Mouse (Mus musculus): ENCODE data around the gene Cldn18. TPM values are rescaled to one million over a fixed set of nuclear protein-coding genes. Genes with fewer than 3 reads are reported as not detected.
A peak's percentile ranks its signal among the peaks of the same experiment; 100 is the strongest.

The Cldn18 gene
- total RNA-seq, 1 experiment = 0.09 TPM

DNA sequence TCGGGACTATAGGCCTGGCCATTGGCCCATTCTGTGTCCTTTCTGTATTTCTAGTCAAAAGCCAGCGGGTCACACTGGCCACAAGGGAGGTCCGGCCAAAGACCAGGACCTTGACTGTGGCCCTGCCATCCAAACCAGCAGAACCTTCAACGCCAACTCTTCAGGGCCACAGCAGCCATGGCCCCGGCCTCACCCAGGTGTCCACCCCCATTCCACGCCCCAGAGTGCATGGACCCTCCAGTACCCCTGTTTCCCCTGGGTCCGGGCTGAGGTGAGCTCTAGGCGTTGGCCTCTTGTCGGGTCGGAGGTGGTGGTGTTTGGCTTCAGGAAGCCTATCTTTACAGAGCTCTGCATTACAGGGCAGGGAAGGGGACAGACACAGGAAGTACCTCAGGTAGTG, 54.2 kb downstream of the Cldn18 start:
- H3K27ac ChIP-seq (ENCODE audit: insufficient read depth, low read depth, low read length, poor library complexity, severe bottlenecking) = no peak overlapping the region
- no peak for DNase-seq (ENCODE audit: low read depth, low spot score)
- no peak overlapping the region for H3K9ac ChIP-seq (ENCODE audit: insufficient read depth, low read depth, low read length, poor library complexity, severe bottlenecking)
- no peaks in the 10 kb centered on the region; the same call in 1 of the 2 replicates for H3K36me3 ChIP-seq (ENCODE audit: control insufficient read depth, insufficient read depth, low read length, poor library complexity, severe bottlenecking)
- H3K4me1 ChIP-seq (ENCODE audit: control insufficient read depth in 2 of 2, insufficient read depth in 2 of 2, low read length in 2 of 2, poor library complexity in 1 of 2) = peaks cover 4 to 9% of the 10 kb centered on the region in 2 experiments; a peak in 2 of 4 replicates
- in situ Hi-C loops (cut with MboI; ENCODE audit: low sequenced_read_pairs in 2 of 2, unreplicated experiment in 2 of 2) = no loop called here
- no peak overlapping the region for H3K4me3 ChIP-seq (ENCODE audit: insufficient read depth in 1 of 2, low read depth in 1 of 2, low read length in 2 of 2, poor library complexity in 1 of 2, severe bottlenecking in 1 of 2)
- no peaks in the 10 kb centered on the region for H3K9me3 ChIP-seq (ENCODE audit: control insufficient read depth, insufficient read depth, low read depth, low read length)
- TF ChIP-seq ZNF384 (IDR thresholded peaks at IDR 0.05; ENCODE audit: low read depth, low read length) = no peak
- no peak for TF ChIP-seq HCFC1 (IDR thresholded peaks at IDR 0.05; ENCODE audit: borderline replicate concordance, insufficient read depth, low read length)
- TF ChIP-seq CHD2 (IDR thresholded peaks at IDR 0.05; ENCODE audit: low read depth, low read length) = no peak
- TF ChIP-seq ZC3H11A (IDR thresholded peaks at IDR 0.05; ENCODE audit: borderline replicate concordance, low read depth, low read length) = no peak
- TF ChIP-seq MAFK (IDR thresholded peaks at IDR 0.05; ENCODE audit: insufficient read depth, low read depth, low read length) = no peak

DNA sequence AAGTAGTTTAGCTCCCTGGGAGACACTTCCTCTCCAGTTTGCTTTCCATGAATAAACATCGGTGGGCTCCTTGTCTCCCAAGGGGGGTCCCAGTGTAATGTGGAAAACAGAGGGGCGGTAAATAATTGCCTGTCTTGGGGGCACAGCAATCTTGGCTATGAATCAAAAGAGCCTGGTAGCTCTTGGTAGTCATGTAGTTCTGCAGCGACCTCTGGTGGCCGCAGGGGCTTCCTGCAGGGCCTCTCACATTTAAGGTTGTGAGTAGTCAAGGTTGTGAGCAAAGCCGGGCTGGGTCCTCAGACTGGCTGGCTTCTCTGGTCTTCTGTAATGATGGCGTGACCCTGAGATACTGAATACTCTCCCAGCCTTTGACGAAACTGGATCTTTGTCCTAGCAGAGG, 54.7 kb downstream of the Cldn18 start:
- Histone ChIP-seq H3K27ac (ENCODE audit: insufficient read depth, low read depth, low read length, poor library complexity, severe bottlenecking) (no peak overlapping the region), H3K9me3 (ENCODE audit: control insufficient read depth, insufficient read depth, low read depth, low read length) (no peaks in the 10 kb centered on the region), H3K4me3 (ENCODE audit: insufficient read depth in 1 of 2, low read depth in 1 of 2, low read length in 2 of 2, poor library complexity in 1 of 2, severe bottlenecking in 1 of 2) (no peak overlapping the region), H3K9ac (ENCODE audit: insufficient read depth, low read depth, low read length, poor library complexity, severe bottlenecking) (no peak overlapping the region), H3K4me1 (ENCODE audit: control insufficient read depth in 2 of 2, insufficient read depth in 2 of 2, low read length in 2 of 2, poor library complexity in 1 of 2) (peaks cover 4 to 9% of the 10 kb centered on the region in 2 experiments; a peak in 2 of 4 replicates), H3K36me3 (ENCODE audit: control insufficient read depth, insufficient read depth, low read length, poor library complexity, severe bottlenecking) (no peaks in the 10 kb centered on the region; the same call in 1 of the 2 replicates)
- TF ChIP-seq ZNF384 (IDR thresholded peaks at IDR 0.05; ENCODE audit: low read depth, low read length) (no peak), ZC3H11A (IDR thresholded peaks at IDR 0.05; ENCODE audit: borderline replicate concordance, low read depth, low read length) (peak; percentile 85; the same call in 1 of the 2 replicates)
- in situ Hi-C loops (cut with MboI; ENCODE audit: low sequenced_read_pairs in 2 of 2, unreplicated experiment in 2 of 2) = no loop called here
- peak; percentile 68 for DNase-seq (ENCODE audit: low read depth, low spot score)

DNA sequence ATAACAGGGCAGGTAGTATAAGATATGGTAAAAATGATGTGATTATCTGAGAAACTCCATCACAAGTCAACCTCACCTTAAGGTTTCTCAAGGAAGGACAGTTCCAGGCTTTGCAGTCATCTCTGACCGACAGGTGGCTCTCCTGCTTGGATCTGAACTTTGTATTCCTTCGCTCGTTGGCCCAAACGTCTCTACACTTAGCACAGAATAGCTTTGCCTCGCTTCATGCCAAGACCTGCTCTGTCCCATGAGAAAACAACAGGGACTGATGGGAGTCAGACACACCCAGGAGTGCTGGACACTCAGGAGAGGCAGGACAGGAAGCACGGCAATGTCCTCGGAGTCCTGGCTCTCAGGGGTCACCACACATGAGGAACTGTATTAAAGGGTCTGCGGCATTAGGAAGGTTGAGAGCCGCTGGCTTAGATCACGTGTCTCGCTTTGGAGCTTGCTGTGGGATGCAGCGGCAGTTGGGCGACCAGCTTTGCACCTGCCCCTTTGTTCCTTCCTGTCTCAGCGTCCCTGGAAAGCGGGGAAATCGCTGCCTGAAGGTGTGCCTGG, 55.4 kb downstream of the Cldn18 start:
- no peak for DNase-seq (ENCODE audit: low read depth, low spot score)
- Histone ChIP-seq H3K36me3 (ENCODE audit: control insufficient read depth, insufficient read depth, low read length, poor library complexity, severe bottlenecking) (no peaks in the 10 kb centered on the region; the same call in 1 of the 2 replicates), H3K4me3 (ENCODE audit: insufficient read depth in 1 of 2, low read depth in 1 of 2, low read length in 2 of 2, poor library complexity in 1 of 2, severe bottlenecking in 1 of 2) (no peak overlapping the region), H3K4me1 (ENCODE audit: control insufficient read depth in 2 of 2, insufficient read depth in 2 of 2, low read length in 2 of 2, poor library complexity in 1 of 2) (peaks cover 4 to 9% of the 10 kb centered on the region in 2 experiments; a peak in 2 of 4 replicates), H3K9me3 (ENCODE audit: control insufficient read depth, insufficient read depth, low read depth, low read length) (no peaks in the 10 kb centered on the region), H3K27ac (ENCODE audit: insufficient read depth, low read depth, low read length, poor library complexity, severe bottlenecking) (no peak overlapping the region), H3K9ac (ENCODE audit: insufficient read depth, low read depth, low read length, poor library complexity, severe bottlenecking) (no peak overlapping the region)
- in situ Hi-C loops (cut with MboI; ENCODE audit: low sequenced_read_pairs in 2 of 2, unreplicated experiment in 2 of 2) = no loop called here
- TF ChIP-seq ZNF384 (IDR thresholded peaks at IDR 0.05; ENCODE audit: low read depth, low read length) (no peak), HCFC1 (IDR thresholded peaks at IDR 0.05; ENCODE audit: borderline replicate concordance, insufficient read depth, low read length) (no peak), CHD2 (IDR thresholded peaks at IDR 0.05; ENCODE audit: low read depth, low read length) (no peak), MAFK (IDR thresholded peaks at IDR 0.05; ENCODE audit: insufficient read depth, low read depth, low read length) (no peak), ZC3H11A (IDR thresholded peaks at IDR 0.05; ENCODE audit: borderline replicate concordance, low read depth, low read length) (no peak)

DNA sequence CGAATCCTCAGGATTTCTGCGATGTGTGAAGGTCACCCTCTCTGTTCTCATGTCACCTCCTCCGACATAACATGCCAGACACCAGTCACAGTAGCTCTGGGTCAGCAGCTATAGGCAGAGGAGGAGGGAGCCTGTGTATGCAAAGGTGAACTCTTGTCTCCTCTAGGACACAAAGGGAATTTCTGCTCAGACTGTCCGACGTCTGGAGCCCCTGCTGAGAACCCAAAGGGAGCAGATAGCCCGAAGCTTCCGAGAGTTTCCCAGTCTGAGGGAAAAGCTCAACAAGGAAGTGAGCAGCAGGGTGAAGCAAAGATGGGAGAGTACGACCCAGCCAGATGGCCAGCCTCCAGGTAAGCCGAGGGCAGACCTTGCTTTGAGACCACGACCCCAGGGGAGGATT, 56.3 kb downstream of the Cldn18 start:
- in situ Hi-C loops (cut with MboI; ENCODE audit: low sequenced_read_pairs in 2 of 2, unreplicated experiment in 2 of 2) = no loop called here
- Histone ChIP-seq H3K4me1 (ENCODE audit: control insufficient read depth in 2 of 2, insufficient read depth in 2 of 2, low read length in 2 of 2, poor library complexity in 1 of 2) (peaks cover 4 to 9% of the 10 kb centered on the region in 2 experiments; a peak in 2 of 4 replicates), H3K4me3 (ENCODE audit: insufficient read depth in 1 of 2, low read depth in 1 of 2, low read length in 2 of 2, poor library complexity in 1 of 2, severe bottlenecking in 1 of 2) (no peak overlapping the region), H3K9ac (ENCODE audit: insufficient read depth, low read depth, low read length, poor library complexity, severe bottlenecking) (no peak overlapping the region), H3K36me3 (ENCODE audit: control insufficient read depth, insufficient read depth, low read length, poor library complexity, severe bottlenecking) (peaks cover 3% of the 10 kb centered on the region; the same call in 1 of the 2 replicates), H3K9me3 (ENCODE audit: control insufficient read depth, insufficient read depth, low read depth, low read length) (no peaks in the 10 kb centered on the region), H3K27ac (ENCODE audit: insufficient read depth, low read depth, low read length, poor library complexity, severe bottlenecking) (no peak overlapping the region)
- TF ChIP-seq ZNF384 (IDR thresholded peaks at IDR 0.05; ENCODE audit: low read depth, low read length) (no peak), HCFC1 (IDR thresholded peaks at IDR 0.05; ENCODE audit: borderline replicate concordance, insufficient read depth, low read length) (no peak), ZC3H11A (IDR thresholded peaks at IDR 0.05; ENCODE audit: borderline replicate concordance, low read depth, low read length) (no peak), MAFK (IDR thresholded peaks at IDR 0.05; ENCODE audit: insufficient read depth, low read depth, low read length) (no peak), CHD2 (IDR thresholded peaks at IDR 0.05; ENCODE audit: low read depth, low read length) (no peak)
- no peak for DNase-seq (ENCODE audit: low read depth, low spot score)

DNA sequence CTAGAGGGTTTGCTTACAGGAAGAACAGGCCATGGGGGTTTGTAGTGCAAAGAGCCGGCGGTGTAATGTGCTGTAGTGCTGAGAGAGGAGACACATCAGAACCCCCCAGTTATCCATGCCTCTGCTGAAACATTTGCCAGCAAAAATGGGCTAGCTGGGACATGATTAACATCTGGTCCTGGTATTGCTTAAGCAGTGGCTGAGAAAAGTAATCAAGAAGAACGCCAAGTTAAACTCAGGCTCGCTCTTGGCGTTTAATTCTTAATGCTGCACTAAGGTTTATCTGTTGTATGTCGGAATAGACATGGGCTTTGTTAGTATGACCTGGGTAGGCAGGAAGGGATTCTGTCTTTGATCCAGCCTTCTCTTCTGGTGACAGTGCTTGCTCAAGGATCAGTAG, 71.0 kb downstream of the Cldn18 start:
- Histone ChIP-seq H3K9ac (ENCODE audit: insufficient read depth, low read depth, low read length, poor library complexity, severe bottlenecking) (no peak overlapping the region), H3K4me1 (ENCODE audit: control insufficient read depth in 2 of 2, insufficient read depth in 2 of 2, low read length in 2 of 2, poor library complexity in 1 of 2) (no peaks in the 10 kb centered on the region), H3K27ac (ENCODE audit: insufficient read depth, low read depth, low read length, poor library complexity, severe bottlenecking) (no peak overlapping the region), H3K4me3 (ENCODE audit: insufficient read depth in 1 of 2, low read depth in 1 of 2, low read length in 2 of 2, poor library complexity in 1 of 2, severe bottlenecking in 1 of 2) (no peak overlapping the region), H3K9me3 (ENCODE audit: control insufficient read depth, insufficient read depth, low read depth, low read length) (no peaks in the 10 kb centered on the region), H3K36me3 (ENCODE audit: control insufficient read depth, insufficient read depth, low read length, poor library complexity, severe bottlenecking) (peaks cover 13% of the 10 kb centered on the region)
- no peak for TF ChIP-seq ZNF384 (IDR thresholded peaks at IDR 0.05; ENCODE audit: low read depth, low read length)
- no peak for TF ChIP-seq HCFC1 (IDR thresholded peaks at IDR 0.05; ENCODE audit: borderline replicate concordance, insufficient read depth, low read length)
- TF ChIP-seq ZC3H11A (IDR thresholded peaks at IDR 0.05; ENCODE audit: borderline replicate concordance, low read depth, low read length) = no peak
- TF ChIP-seq CHD2 (IDR thresholded peaks at IDR 0.05; ENCODE audit: low read depth, low read length) = no peak
- TF ChIP-seq MAFK (IDR thresholded peaks at IDR 0.05; ENCODE audit: insufficient read depth, low read depth, low read length) = no peak
- in situ Hi-C loops (cut with MboI; ENCODE audit: low sequenced_read_pairs in 2 of 2, unreplicated experiment in 2 of 2) = no loop called here
- no peak for DNase-seq (ENCODE audit: low read depth, low spot score)

Measured in ES-E14 (cell line).